Comparison of ENCODE assay signal across 23 mouse cellular contexts in the genomic region with DNA sequence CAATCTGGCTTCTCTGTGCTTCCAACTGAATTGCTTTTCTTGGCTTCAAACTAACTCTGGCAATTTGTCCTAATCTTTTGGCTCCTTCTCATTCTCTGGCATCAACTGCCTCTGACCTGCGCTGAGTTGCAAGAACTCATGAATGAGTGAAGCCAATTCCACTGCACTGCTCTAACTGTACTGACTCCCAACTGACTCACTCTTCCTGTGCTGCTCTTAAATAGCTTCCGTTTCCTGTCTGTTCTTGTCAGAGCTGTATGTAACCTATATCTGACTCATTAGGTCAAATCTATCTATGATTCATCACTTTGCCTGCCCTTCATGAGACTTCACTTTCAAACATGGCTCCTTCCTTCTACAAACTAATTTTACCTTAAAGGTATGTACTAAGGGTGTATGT.
"Had no signal": no experiment of that assay in that cellular context is flagged by ENCODE, and none has a peak within 500 bp of the region (broad histone marks: within the 10 kb centered on the region; RNA-seq: fewer than 3 reads in every experiment).

No protein-coding gene starts in this region.

- H3K36me3 ChIP-seq: limb, embryonic 13.5 days; midbrain, embryonic 10.5 days; midbrain, embryonic 15.5 days; neural tube, embryonic 12.5 days; neural tube, embryonic 15.5 days; stomach, embryonic 15.5 days had no signal

- H3K9ac ChIP-seq: limb, embryonic 13.5 days; liver, embryonic 14.5 days; liver, postnatal 0 days; lung, embryonic 14.5 days; midbrain, embryonic 15.5 days; neural tube, embryonic 12.5 days; neural tube, embryonic 15.5 days; stomach, embryonic 15.5 days had no signal

- H3K27me3 ChIP-seq: limb, embryonic 13.5 days; midbrain, embryonic 15.5 days; neural tube, embryonic 12.5 days; neural tube, embryonic 15.5 days; stomach, embryonic 15.5 days had no signal

- H3K4me1 ChIP-seq: stomach, embryonic 15.5 days had no signal

- H3K9me3 ChIP-seq: midbrain, embryonic 15.5 days; neural tube, embryonic 15.5 days; stomach, embryonic 15.5 days had no signal

- ATAC-seq: intestine, postnatal 0 days; liver, postnatal 0 days; lung, postnatal 0 days; midbrain, embryonic 15.5 days had no signal

- H3K4me3 ChIP-seq: limb, embryonic 13.5 days; megakaryocyte, embryonic 14.5 days; midbrain, embryonic 10.5 days; midbrain, embryonic 15.5 days; neural tube, embryonic 12.5 days; neural tube, embryonic 15.5 days; stomach, embryonic 15.5 days had no signal

- H3K4me2 ChIP-seq: limb, embryonic 13.5 days; lung, embryonic 14.5 days; midbrain, embryonic 15.5 days; neural tube, embryonic 12.5 days; neural tube, embryonic 15.5 days; stomach, embryonic 15.5 days had no signal

- DNase-seq: kidney, adult 2 months; kidney, postnatal 14 days; kidney, postnatal 4 days; left cerebral cortex, postnatal 4 days; liver; liver, postnatal 0 days; lung, embryonic 14.5 days; lung, postnatal 36 days; right cerebral cortex, adult 18-20 months; right cerebral cortex, postnatal 14 days; right cerebral cortex, postnatal 4 days; thymus, adult 18-20 months; thymus, postnatal 36 days had no signal

- H3K27ac ChIP-seq: limb, embryonic 13.5 days; liver, embryonic 14.5 days; midbrain, embryonic 10.5 days; midbrain, embryonic 15.5 days; neural tube, embryonic 12.5 days; neural tube, embryonic 15.5 days; stomach, embryonic 15.5 days had no signal
